14 mouse cellular contexts compared by ENCODE assay signal in the genomic region with DNA sequence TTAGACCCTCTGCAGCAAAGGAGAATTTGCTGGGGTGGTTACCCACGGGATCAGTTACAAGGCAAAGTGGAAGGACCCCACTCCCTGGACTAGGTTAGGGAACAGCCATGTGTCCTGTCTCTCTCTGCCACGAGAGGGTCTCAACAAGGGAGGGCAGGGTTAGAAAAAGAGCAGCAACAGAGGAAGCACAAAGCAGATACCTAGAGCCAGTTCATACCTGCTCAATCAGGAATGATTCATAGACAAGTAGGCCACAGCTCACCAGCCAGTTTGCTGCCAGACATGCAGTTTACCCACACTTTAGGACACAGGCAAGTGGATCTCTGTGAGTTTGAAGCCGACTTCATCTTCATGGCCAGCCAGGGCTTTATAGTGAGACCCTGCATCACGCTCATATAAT.
"Had no signal": no experiment of that assay in that cellular context is flagged by ENCODE, and none has a peak within 500 bp of the region (broad histone marks: within the 10 kb centered on the region; RNA-seq: fewer than 3 reads in every experiment).

No protein-coding gene starts in this region.

- H3K27me3 ChIP-seq: limb, embryonic 13.5 days; neural tube, embryonic 12.5 days had no signal

- H3K9me3 ChIP-seq: limb, embryonic 13.5 days; megakaryocyte, embryonic 14.5 days; neural tube, embryonic 12.5 days had no signal

- DNase-seq: kidney, adult 8-10 months; kidney, postnatal 36 days; left cerebral cortex, postnatal 4 days; lung, adult 18-20 months; lung, postnatal 36 days; retina, postnatal 1 day; right cerebral cortex, postnatal 4 days; spleen, adult 18-20 months; thymus, adult 18-20 months; thymus, postnatal 14 days had no signal

- H3K27ac ChIP-seq: liver, embryonic 14.5 days; neural tube, embryonic 12.5 days had no signal
